Mouse (Mus musculus) neural tube, embryonic 12.5 days (tissue): ENCODE data around the gene Rad51b. TPM values are rescaled to one million over a fixed set of nuclear protein-coding genes. Genes with fewer than 3 reads are reported as not detected.

ENCODE experiments used
- ATAC-seq: fragments of 200-750 bp; cut with Nextera tagmentation; 2 replicates; pipeline ENCODE4 v1.8.0; 2017; ENCODE audit warnings: low read depth, mild to moderate bottlenecking, moderate TSS enrichment, moderate library complexity; ENCODE audit not compliant: low FRiP score
- H3K27ac ChIP-seq: fragments of 300-500 bp; sonication (generic); 2 replicates; pipeline ENCODE4 v1.5.1; 2016
- H3K27me3 ChIP-seq: fragments of 300-500 bp; sonication (generic); replicated peaks from 2 replicates; pipeline ENCODE4 v1.6.1; 2016; ENCODE audit warnings: mild to moderate bottlenecking
- H3K36me3 ChIP-seq: fragments of 300-500 bp; sonication (generic); 2 replicates; pipeline ENCODE4 v1.6.1; 2016; ENCODE audit warnings: mild to moderate bottlenecking
- H3K4me1 ChIP-seq: fragments of 300-500 bp; sonication (generic); 2 replicates; pipeline ENCODE4 v1.6.1; 2016
- H3K4me2 ChIP-seq: fragments of 300-500 bp; sonication (generic); replicated peaks from 2 replicates; pipeline ENCODE4 v1.6.1; 2016; ENCODE audit warnings: mild to moderate bottlenecking
- H3K4me3 ChIP-seq: fragments of 300-500 bp; sonication (generic); 2 replicates; pipeline ENCODE4 v1.5.1; 2016
- H3K9ac ChIP-seq: fragments of 300-500 bp; sonication (generic); 2 replicates; pipeline ENCODE4 v1.6.1; 2016; ENCODE audit warnings: mild to moderate bottlenecking
- H3K9me3 ChIP-seq: fragments of 300-500 bp; sonication (generic); 2 replicates; pipeline ENCODE4 v1.6.1; 2016; ENCODE audit warnings: mild to moderate bottlenecking
- WGBS: fragments of 180-500 bp; shearing (Covaris S2); methylation state at CpG from one replicate; pipeline ENCODE4 v1.1.7; 2016; 5-methylcytosine and 5-hydroxymethylcytosine counted together
- polyA plus RNA-seq: library from polyadenylated mRNA; unstranded; fragments of >200 nt; fragmentation: Nextera tagmentation; extraction: Ambion mirVana; gene quantifications from 2 replicates; pipeline ENCODE4 v1.2.1, GENCODE M21; 2016

Rad51b gene
- polyA plus RNA-seq, 1 experiment from 2014 or later: 4.5 TPM

DNA sequence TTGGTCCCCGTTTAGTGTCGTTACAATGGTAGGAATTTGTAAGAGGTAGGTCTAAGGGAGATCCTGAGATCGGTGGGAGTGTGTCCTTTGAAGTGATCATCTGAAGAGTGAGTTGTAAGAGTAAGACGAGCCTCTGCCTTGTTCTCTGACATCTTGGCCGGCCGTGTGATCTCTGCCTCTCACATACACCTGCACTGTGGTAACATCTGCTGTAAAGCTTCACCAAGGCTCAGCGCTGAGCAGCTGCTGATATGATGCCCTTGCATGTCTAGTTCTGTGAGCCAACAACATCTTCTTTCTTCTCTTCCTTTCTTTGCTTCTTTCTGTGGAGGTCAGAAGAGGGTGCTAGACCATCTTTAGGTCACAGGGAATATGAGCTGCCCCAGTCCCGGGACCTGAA, 41.7 kb downstream of the Rad51b start:
- H3K36me3 ChIP-seq: 0 out of 2 replicates have a peak, but pooled peaks cover 7% of the 10 kb centered on the region
- no peaks in the 10 kb centered on the region for H3K4me1 ChIP-seq
- no peak overlapping the region for H3K27ac ChIP-seq
- no peaks in the 10 kb centered on the region for H3K27me3 ChIP-seq
- H3K9ac ChIP-seq: no peak overlapping the region
- ATAC-seq: no peak
- H3K4me2 ChIP-seq: no peak overlapping the region
- H3K9me3 ChIP-seq: no peaks in the 10 kb centered on the region
- no peak overlapping the region for H3K4me3 ChIP-seq
- 91% methylated on average over 8 of the region's 8 CpGs for WGBS

DNA sequence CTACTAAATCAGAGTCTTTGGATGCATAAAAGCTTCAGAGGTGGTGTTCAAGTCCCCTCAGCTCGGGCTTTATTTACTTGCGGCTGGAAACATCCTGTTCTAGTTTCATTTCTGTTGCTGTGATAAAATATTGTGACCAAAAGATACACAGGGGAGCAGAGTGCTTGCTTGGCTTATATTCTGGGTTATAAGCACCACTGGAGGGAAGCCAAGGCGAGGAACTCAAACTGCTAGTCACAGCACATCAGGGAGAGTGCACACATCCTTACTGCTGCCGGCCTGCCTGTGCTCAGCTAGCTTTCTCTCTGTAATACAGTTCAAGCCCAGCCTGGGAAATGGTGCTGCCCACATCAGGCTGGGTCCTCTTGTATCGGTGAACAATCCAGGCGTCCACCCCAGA, 43.4 kb downstream of the Rad51b start:
- WGBS: 80% methylated on average over 6 of the region's 6 CpGs
- Histone ChIP-seq H3K4me1 (no peaks in the 10 kb centered on the region), H3K27me3 (no peaks in the 10 kb centered on the region), H3K9me3 (no peaks in the 10 kb centered on the region), H3K36me3 (no peaks in the 10 kb centered on the region), H3K4me3 (no peak overlapping the region), H3K27ac (no peak overlapping the region), H3K4me2 (no peak overlapping the region), H3K9ac (no peak overlapping the region)
- ATAC-seq: no peak

DNA sequence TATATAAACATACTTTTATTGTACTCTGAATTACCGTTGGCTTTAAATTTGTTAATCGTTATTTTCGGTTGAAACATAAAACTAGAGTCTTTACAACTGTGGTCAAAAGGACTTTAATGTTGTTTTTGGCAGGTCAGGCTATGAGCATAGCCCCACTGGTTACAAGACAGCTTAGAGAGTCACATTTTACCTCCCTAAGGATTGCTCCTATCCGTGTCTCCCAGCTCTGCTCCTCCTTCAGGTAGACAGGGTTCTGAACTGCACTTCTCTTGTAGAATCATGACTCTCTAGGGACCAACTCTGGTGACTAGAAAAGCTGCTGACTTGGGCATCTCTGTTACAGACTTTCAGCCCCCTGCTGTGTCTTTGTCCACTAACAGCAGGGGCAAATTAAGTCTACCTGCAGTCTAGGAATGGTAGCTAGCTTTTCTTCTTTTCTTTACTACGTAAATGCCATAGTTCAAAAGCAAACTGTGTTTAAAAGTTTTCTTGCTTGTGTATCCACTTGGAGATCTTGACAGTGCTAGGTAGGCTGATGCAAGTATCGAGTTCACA, 44.3 kb downstream of the Rad51b start:
- Histone ChIP-seq H3K4me1 (no peaks in the 10 kb centered on the region), H3K4me2 (no peak overlapping the region), H3K27me3 (no peaks in the 10 kb centered on the region), H3K4me3 (no peak overlapping the region), H3K36me3 (no peaks in the 10 kb centered on the region), H3K9ac (no peak overlapping the region), H3K9me3 (no peaks in the 10 kb centered on the region), H3K27ac (no peak overlapping the region)
- ATAC-seq: no peak
- 53% methylated on average over 6 of the region's 6 CpGs for WGBS

DNA sequence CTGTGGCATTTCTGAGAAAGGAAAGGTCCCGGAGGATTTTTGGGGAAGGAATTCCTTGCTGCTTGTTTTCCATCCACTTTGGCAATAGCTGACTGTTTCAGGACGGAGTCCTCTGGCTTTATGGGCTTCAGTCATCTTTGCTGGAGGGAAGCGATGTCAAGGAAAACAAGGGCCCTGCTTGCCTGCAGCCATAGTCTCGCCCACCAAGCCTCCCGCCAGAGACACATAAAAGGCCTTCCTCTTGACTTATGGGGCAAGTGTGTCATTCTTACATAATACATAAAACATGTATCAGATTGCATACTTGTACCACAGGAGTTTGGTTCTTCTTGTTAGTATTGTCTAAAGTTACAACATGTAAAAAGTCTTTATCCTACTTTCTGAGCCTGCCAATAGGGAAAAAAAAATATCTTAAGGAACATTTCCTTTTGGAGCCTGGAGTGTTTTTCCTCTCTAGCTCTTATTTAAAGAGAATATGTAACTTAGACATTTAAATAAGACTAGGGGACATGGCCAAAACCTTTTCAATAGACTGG, 49.2 kb downstream of the Rad51b start:
- Histone ChIP-seq H3K4me2 (no peak overlapping the region), H3K27me3 (no peaks in the 10 kb centered on the region), H3K9me3 (no peaks in the 10 kb centered on the region), H3K4me1 (no peaks in the 10 kb centered on the region), H3K4me3 (no peak overlapping the region), H3K9ac (no peak overlapping the region), H3K36me3 (no peaks in the 10 kb centered on the region), H3K27ac (no peak overlapping the region)
- no peak for ATAC-seq
- 47% methylated on average over 5 of the region's 5 CpGs for whole genome bisulfite sequencing

DNA sequence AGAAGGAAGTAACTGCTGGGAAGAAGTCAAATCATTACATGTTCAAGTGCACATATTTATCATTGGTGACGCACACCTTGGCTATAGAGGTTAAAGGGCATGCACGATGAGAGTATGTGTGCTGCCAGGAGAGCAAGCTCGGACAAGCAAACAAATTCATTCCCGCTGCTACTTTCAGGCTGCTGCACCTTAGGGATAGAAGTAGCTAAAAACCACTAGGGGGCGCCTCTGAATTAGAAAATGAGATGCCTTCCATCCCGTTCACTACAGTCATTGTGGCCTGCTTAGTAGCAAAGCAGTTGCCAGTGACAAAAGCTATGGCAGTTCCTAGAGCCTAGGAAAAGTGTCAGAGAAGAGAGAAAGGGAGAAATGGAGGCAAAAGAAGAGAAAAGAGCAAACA, 50.6 kb downstream of the Rad51b start:
- Histone ChIP-seq H3K36me3 (no peaks in the 10 kb centered on the region), H3K27me3 (no peaks in the 10 kb centered on the region), H3K9me3 (no peaks in the 10 kb centered on the region), H3K4me1 (no peaks in the 10 kb centered on the region), H3K4me2 (no peak overlapping the region), H3K9ac (no peak overlapping the region), H3K4me3 (no peak overlapping the region), H3K27ac (no peak overlapping the region)
- ATAC-seq: no peak
- WGBS: 16% methylated on average over 6 of the region's 6 CpGs

DNA sequence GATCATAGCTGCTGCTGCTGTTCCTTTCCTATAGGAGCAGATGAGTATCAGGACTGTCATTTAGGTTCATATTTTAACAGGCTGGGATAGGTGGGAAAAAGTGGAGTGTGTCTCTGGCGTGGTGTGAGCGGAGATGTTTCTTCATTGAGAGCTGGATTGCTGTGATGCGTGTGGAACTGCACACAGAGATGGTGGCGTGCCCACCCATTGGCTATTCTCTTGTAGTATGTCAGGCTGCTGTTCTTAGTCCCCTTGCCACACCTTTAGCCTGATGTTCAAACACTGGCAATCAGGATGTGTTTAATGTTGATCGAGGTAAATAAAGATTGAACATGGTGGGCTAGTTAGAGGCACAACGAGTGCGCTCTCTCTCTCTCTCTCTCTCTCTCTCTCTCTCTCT, 54.4 kb downstream of the Rad51b start:
- H3K9ac ChIP-seq: no peak overlapping the region
- ATAC-seq: no peak
- H3K27ac ChIP-seq: no peak overlapping the region
- H3K36me3 ChIP-seq: no peaks in the 10 kb centered on the region
- no peaks in the 10 kb centered on the region for H3K9me3 ChIP-seq
- no peaks in the 10 kb centered on the region for H3K4me1 ChIP-seq
- no peaks in the 10 kb centered on the region for H3K27me3 ChIP-seq
- no peak overlapping the region for H3K4me2 ChIP-seq
- no peak overlapping the region for H3K4me3 ChIP-seq
- 93% methylated on average over 7 of the region's 7 CpGs for WGBS

DNA sequence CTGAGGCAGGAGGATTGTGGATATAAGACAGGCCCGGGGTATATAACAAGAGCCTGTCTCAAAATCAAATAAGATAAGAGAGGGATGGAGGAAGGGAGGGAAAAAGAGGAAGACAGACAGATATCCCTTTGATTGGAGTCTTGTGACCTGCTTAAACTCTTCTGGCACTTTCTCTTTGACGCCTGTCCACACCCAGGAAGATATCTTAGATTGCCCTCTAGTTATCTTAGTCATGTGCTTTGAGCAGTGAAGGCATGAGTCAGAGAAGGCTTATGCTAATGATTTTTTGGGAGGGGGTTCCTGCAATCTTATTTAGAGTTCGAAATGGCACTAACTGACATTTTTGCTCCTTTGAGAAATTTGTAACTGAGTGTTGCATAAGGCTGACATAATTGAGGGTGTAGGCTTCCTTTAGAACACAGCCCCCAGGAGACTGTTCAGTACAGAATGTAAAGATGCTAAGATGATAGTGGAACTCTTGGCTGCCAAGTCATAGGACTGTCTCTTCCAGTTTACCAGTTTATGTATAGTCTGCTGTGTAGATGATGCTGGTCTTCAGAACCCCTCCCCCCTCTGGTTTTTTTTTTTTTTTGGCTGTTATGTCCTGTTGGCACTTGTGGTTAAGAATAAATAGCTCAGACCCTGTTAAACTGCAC, 55.1 kb downstream of the Rad51b start:
- Histone ChIP-seq H3K27me3 (no peaks in the 10 kb centered on the region), H3K9me3 (no peaks in the 10 kb centered on the region), H3K4me1 (no peaks in the 10 kb centered on the region), H3K4me2 (no peak overlapping the region), H3K4me3 (no peak overlapping the region), H3K36me3 (no peaks in the 10 kb centered on the region), H3K27ac (no peak overlapping the region), H3K9ac (no peak overlapping the region)
- WGBS: 86% methylated on average over 3 of the region's 3 CpGs
- ATAC-seq: no peak

DNA sequence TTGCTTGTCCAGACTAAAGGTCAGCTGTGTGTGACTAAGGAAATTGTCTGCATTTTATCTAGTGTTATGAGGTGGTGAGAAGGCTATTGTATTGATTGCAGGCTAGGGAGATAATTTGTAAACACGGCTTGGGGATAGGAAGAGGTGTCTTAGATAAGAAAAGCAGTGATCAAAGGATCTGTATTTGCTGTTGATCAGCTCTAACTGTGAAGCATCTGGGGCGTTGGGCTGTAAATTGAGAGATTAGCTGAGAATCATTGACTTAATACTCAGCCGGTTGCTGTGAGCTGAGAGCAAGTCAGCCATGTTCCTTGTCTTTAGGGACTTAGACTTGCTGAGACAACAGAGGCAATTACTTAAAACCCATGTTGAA, 55.6 kb downstream of the Rad51b start:
- Histone ChIP-seq H3K27ac (no peak overlapping the region), H3K4me2 (no peak overlapping the region), H3K4me1 (no peaks in the 10 kb centered on the region), H3K36me3 (no peaks in the 10 kb centered on the region), H3K27me3 (no peaks in the 10 kb centered on the region), H3K4me3 (no peak overlapping the region), H3K9ac (no peak overlapping the region), H3K9me3 (no peaks in the 10 kb centered on the region)
- 37% methylated on average over 3 of the region's 3 CpGs for WGBS
- ATAC-seq: no peak

DNA sequence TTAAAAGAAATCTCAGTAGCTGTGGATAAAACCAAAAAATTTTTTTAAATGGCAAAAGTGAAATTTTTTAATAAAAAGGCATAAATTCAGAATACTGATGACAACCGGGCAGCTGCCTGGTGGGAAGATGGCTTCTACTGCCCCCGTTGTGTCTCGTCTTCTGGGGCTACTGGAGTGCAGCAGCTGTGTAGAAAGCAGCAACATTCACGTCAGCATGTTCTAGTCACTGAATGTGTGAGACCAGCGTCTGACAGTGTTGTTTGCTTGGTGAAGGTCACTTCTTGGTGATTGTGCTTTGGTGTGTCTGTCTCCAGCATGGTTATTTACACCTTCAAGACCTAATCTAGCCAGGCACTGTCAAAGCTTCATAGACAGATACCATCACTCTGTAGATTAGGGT, 56.3 kb downstream of the Rad51b start:
- ATAC-seq: no peak
- no peak overlapping the region for H3K4me3 ChIP-seq
- H3K9me3 ChIP-seq: no peaks in the 10 kb centered on the region
- 82% methylated on average over 5 of the region's 5 CpGs for WGBS
- H3K27me3 ChIP-seq: no peaks in the 10 kb centered on the region
- no peak overlapping the region for H3K9ac ChIP-seq
- H3K4me1 ChIP-seq: no peaks in the 10 kb centered on the region
- H3K36me3 ChIP-seq: no peaks in the 10 kb centered on the region
- H3K4me2 ChIP-seq: no peak overlapping the region
- H3K27ac ChIP-seq: no peak overlapping the region

DNA sequence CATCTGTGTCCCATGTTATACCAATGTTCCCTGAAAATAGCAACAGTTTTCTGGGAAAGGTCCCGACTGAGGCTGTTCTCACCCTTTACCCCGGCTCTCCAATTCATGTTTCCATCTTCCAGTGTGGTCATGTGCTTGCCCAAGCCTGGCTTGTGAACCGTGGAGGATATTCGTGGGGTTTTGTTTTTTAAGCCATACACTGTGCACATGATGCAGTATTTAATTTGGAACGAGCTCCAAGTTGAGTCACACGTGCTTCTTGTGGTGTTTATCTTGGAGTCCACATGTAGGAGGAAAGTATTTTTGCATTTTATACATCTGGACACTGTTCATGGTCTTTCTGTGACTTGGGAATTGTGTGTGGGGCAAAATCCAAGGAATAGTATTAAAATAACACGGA, 57.5 kb downstream of the Rad51b start:
- WGBS: 79% methylated on average over 7 of the region's 7 CpGs
- Histone ChIP-seq H3K9me3 (no peaks in the 10 kb centered on the region), H3K27ac (no peak overlapping the region), H3K4me3 (no peak overlapping the region), H3K27me3 (no peaks in the 10 kb centered on the region), H3K4me1 (no peaks in the 10 kb centered on the region), H3K36me3 (no peaks in the 10 kb centered on the region), H3K4me2 (no peak overlapping the region), H3K9ac (no peak overlapping the region)
- no peak for ATAC-seq

DNA sequence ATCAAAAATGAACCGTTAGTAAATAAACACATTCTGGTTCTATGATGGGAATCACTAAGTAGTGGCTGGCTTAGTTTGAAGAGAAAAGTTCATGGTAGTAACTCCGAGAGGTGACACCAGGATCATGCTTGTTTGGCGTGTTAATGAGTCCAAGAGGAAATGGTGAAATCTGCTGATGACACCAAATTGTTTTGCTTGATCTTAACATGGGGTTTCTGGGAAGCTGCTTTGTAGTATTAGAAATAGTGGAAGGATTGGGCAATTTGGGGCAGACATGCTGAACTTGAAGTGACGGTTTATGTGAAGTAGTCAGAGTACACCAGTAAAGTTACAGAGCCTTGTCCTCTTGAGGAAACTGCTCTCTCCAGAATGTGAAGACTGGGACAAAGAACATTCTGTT, 59.1 kb downstream of the Rad51b start:
- H3K4me3 ChIP-seq: no peak overlapping the region
- H3K9me3 ChIP-seq: no peaks in the 10 kb centered on the region
- 84% methylated on average over 4 of the region's 4 CpGs for WGBS
- H3K9ac ChIP-seq: no peak overlapping the region
- H3K27ac ChIP-seq: no peak overlapping the region
- H3K4me2 ChIP-seq: no peak overlapping the region
- no peaks in the 10 kb centered on the region for H3K36me3 ChIP-seq
- no peak for ATAC-seq
- no peaks in the 10 kb centered on the region for H3K27me3 ChIP-seq
- no peaks in the 10 kb centered on the region for H3K4me1 ChIP-seq

DNA sequence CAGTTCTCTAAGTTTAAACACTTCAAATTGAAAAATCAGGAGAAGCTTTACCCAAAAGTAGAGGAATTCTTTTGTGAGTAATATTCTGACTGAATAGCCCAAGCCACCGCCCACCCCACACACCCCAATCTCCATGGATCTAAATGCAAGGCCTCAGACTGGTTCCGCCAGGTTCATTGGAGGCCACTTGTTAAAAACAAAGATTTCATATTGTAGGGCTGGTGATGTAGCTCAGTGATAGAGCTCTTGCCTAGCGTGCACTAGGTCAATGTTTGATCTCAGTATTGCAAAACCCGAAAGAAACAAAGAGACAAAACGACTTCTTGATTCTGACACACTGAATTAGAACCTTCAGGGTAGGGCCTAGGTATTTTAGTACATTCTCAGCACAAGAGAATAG, 60.5 kb downstream of the Rad51b start:
- no peaks in the 10 kb centered on the region for H3K36me3 ChIP-seq
- no peak for ATAC-seq
- WGBS: 87% methylated on average over 5 of the region's 5 CpGs

DNA sequence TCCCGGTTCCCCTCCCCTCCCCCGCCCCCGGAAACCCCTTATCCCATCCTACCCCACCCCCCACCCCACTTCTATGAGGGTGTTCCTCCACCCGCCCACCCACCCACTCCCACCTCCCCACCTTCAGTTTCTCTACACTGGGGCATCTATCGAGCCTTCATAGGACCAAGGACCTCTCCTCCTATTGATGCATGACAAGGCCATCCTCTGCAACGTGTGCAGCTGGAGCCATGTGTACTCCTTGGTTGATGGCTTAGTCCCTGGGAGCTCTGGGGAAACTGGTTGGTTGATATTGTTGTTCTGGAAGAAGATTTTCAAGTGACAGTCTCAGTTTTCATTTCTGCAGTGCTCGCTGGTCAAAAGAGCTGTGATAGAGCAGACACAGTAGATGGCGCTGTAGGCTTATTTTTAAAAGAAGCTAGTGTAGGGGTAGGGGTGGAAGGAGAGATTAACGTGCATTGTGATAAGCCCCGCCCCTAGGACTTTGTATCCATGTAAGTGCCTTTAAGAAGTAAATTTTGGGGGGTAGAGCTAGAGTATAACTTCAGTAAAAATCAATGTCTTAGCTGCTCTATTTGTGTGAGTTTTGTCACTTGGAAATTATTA, 61.6 kb downstream of the Rad51b start:
- 23% methylated on average over 9 of the region's 10 CpGs for WGBS
- H3K4me2 ChIP-seq: no peak overlapping the region
- H3K36me3 ChIP-seq: no peaks in the 10 kb centered on the region
- no peak overlapping the region for H3K4me3 ChIP-seq
- no peak overlapping the region for H3K9ac ChIP-seq
- H3K4me1 ChIP-seq: no peaks in the 10 kb centered on the region
- no peak overlapping the region for H3K27ac ChIP-seq
- no peaks in the 10 kb centered on the region for H3K9me3 ChIP-seq
- ATAC-seq: peak; percentile 80
- no peaks in the 10 kb centered on the region for H3K27me3 ChIP-seq

More for the DNA sequence above, 60.5 kb downstream of the Rad51b start:
- no peak overlapping the region for H3K4me3 ChIP-seq
- no peak overlapping the region for H3K27ac ChIP-seq
- no peaks in the 10 kb centered on the region for H3K9me3 ChIP-seq
- H3K9ac ChIP-seq: no peak overlapping the region
- no peak overlapping the region for H3K4me2 ChIP-seq
- no peaks in the 10 kb centered on the region for H3K27me3 ChIP-seq
- no peaks in the 10 kb centered on the region for H3K4me1 ChIP-seq
